Mouse (Mus musculus): ENCODE results near the gene Bend6. TPM values are rescaled to one million over a fixed set of nuclear protein-coding genes. Genes with fewer than 3 reads are reported as not detected.
A peak's percentile ranks its signal among the peaks of the same experiment; 100 is the strongest.

Bend6 gene
- polyA plus RNA-seq, 1 experiment from 2014 or later, result 1.8 TPM

DNA sequence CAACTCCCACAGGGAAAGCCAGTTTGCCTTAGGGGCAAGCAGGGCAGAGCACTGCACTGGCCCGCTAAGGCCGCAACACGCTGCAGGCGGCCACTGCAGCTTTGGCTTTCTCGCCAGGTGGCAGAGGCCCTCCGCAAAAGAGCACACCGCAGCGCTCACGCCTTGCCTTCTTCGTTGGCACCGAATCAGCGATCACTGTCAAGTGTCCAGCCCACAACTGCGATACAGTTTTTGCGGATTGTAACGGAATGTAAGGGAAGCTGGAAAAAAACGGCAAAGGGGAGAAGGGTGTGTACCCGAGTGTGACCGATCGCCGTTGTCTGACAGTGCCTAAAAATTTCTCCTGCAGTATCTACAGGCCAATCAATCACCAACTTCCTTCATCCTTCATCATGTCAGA lies 689 bp downstream of the Bend6 start:
- no peak overlapping the region for H3K27ac ChIP-seq
- peaks cover 9% of the 10 kb centered on the region; the same call in 1 of the 2 replicates for H3K4me1 ChIP-seq (replicated peaks)
- peak overlapping the region; percentile 73 for H3K4me3 ChIP-seq (replicated peaks)
- peak overlapping the region; percentile 90 for H3K4me2 ChIP-seq
- no peak overlapping the region; the same call in 1 of the 2 replicates for H3K9ac ChIP-seq (replicated peaks)
- H3K27me3 ChIP-seq, result peaks cover 43% of the 10 kb centered on the region
- under 1% methylated on average over 20 of the region's 20 CpGs for WGBS
- no peaks in the 10 kb centered on the region for H3K36me3 ChIP-seq
- peak; percentile 4; the same call in 1 of the 2 replicates for ATAC-seq (ENCODE audit: insufficient number of reproducible peaks, insufficient read depth, low FRiP score, low TSS enrichment, low read depth)
- H3K9me3 ChIP-seq, result no peaks in the 10 kb centered on the region

DNA sequence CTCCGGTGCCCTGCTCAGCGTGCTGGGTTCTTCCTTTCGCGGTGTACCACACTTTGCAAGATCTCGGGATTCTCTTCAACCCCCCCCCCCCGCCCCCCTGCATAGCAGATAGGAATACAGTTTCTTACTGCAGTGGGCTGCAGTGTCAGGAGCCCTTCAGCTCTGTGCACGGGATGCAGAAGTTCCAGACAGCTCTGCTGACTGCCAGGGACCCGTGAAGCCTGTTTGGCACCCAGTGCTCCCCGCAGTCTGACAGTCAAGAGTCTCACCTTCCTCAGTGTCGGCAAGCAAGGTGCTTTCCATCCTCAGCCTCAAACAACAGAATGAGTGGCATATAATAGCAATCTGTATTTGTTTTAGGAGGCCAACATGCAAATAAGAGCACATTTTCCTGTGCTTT lies 1.4 kb downstream of the Bend6 start:
- Histone ChIP-seq H3K36me3 (no peaks in the 10 kb centered on the region), H3K27me3 (peaks cover 43% of the 10 kb centered on the region), H3K4me2 (no peak overlapping the region), H3K9ac (replicated peaks) (no peak overlapping the region), H3K4me3 (replicated peaks) (no peak overlapping the region), H3K9me3 (no peaks in the 10 kb centered on the region), H3K4me1 (replicated peaks) (peaks cover 9% of the 10 kb centered on the region; the same call in 1 of the 2 replicates), H3K27ac (no peak overlapping the region)
- ATAC-seq (ENCODE audit: insufficient number of reproducible peaks, insufficient read depth, low FRiP score, low TSS enrichment, low read depth), result no peak
- WGBS, result 34% methylated on average over 10 of the region's 10 CpGs

- no peak overlapping the region for H3K27ac ChIP-seq
- H3K4me2 ChIP-seq, result 0 out of 2 replicates have a peak overlapping the region, but pooled peaks have one; percentile 13
- H3K36me3 ChIP-seq, result no peaks in the 10 kb centered on the region
- H3K4me1 ChIP-seq (replicated peaks), result peaks cover 4% of the 10 kb centered on the region; the same call in 1 of the 2 replicates
- H3K9ac ChIP-seq (replicated peaks), result no peak overlapping the region
- 36% methylated on average over 9 of the region's 9 CpGs for WGBS
- no peak overlapping the region for H3K4me3 ChIP-seq (replicated peaks)
- peaks cover 28% of the 10 kb centered on the region for H3K27me3 ChIP-seq
- H3K9me3 ChIP-seq, result no peaks in the 10 kb centered on the region
- no peak for ATAC-seq (ENCODE audit: insufficient number of reproducible peaks, insufficient read depth, low FRiP score, low TSS enrichment, low read depth)
Measured at GRCm38 (mm10) chr1:33903587-33903986, 4.0 kb downstream of the Bend6 start.

- no peaks in the 10 kb centered on the region for H3K36me3 ChIP-seq
- H3K27ac ChIP-seq, result no peak overlapping the region
- ATAC-seq (ENCODE audit: insufficient number of reproducible peaks, insufficient read depth, low FRiP score, low TSS enrichment, low read depth), result no peak
- H3K4me1 ChIP-seq (replicated peaks), result no peaks in the 10 kb centered on the region
- H3K4me3 ChIP-seq (replicated peaks), result no peak overlapping the region
- H3K4me2 ChIP-seq, result no peak overlapping the region
- no peaks in the 10 kb centered on the region for H3K9me3 ChIP-seq
- H3K27me3 ChIP-seq, result peaks cover 7% of the 10 kb centered on the region
- no peak overlapping the region for H3K9ac ChIP-seq (replicated peaks)
- WGBS, result 73% methylated on average over 8 of the region's 8 CpGs
Measured at GRCm38 (mm10) chr1:33900175-33900574, 7.4 kb downstream of the Bend6 start.

- no peak overlapping the region for H3K4me3 ChIP-seq (replicated peaks)
- WGBS, result 88% methylated on average over 6 of the region's 6 CpGs
- H3K36me3 ChIP-seq, result no peaks in the 10 kb centered on the region
- H3K9ac ChIP-seq (replicated peaks), result no peak overlapping the region
- no peaks in the 10 kb centered on the region for H3K27me3 ChIP-seq
- no peaks in the 10 kb centered on the region for H3K4me1 ChIP-seq (replicated peaks)
- no peak overlapping the region for H3K4me2 ChIP-seq
- no peak overlapping the region for H3K27ac ChIP-seq
- no peak for ATAC-seq (ENCODE audit: insufficient number of reproducible peaks, insufficient read depth, low FRiP score, low TSS enrichment, low read depth)
- H3K9me3 ChIP-seq, result no peaks in the 10 kb centered on the region
Measured at GRCm38 (mm10) chr1:33898373-33898772, 9.2 kb downstream of the Bend6 start.

DNA sequence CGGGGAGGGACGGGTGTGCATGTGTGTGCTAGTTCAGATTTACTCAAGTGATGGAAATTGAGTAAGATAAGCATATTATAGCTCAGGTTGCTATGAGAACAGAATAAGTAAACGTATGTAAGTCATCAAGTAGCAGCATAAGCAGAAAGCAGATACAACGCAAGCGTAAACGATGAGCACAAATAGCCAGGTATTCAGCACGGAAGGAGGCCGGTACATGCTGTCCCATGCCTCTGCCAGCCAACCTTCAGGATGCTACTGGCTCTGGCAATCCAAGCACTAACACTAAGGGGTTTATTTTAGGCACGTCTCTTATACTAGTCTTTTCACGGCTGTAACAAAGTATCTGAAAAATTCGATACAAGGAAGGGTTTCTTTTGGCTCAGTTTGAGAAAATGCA lies 10.2 kb downstream of the Bend6 start:
- H3K4me3 ChIP-seq (replicated peaks), result no peak overlapping the region
- WGBS, result 85% methylated on average over 11 of the region's 11 CpGs
- H3K36me3 ChIP-seq, result no peaks in the 10 kb centered on the region
- no peaks in the 10 kb centered on the region for H3K4me1 ChIP-seq (replicated peaks)
- H3K27me3 ChIP-seq, result no peaks in the 10 kb centered on the region
- no peak for ATAC-seq (ENCODE audit: insufficient number of reproducible peaks, insufficient read depth, low FRiP score, low TSS enrichment, low read depth)
- H3K9ac ChIP-seq (replicated peaks), result no peak overlapping the region
- no peak overlapping the region for H3K4me2 ChIP-seq
- H3K27ac ChIP-seq, result no peak overlapping the region
- no peaks in the 10 kb centered on the region for H3K9me3 ChIP-seq

DNA sequence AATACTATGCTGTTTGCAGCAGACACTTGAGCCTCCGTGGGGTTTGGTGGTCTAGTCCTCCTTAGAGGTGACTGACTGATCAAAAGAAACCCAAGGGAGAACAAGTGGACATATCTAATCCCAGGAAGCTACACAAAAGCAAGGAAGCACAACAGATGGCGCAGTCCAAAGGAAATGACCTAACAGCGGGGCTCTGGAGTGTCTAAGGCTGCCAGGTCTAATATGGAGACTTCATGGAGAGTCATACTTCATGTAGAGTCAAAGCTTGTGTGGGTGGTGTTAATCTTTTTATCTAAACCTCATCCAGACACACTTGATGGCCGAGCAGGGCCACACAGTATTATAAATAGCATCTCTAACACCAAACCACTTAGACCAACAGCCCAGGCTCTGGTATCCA lies 10.9 kb downstream of the Bend6 start:
- Histone ChIP-seq H3K36me3 (no peaks in the 10 kb centered on the region), H3K4me1 (replicated peaks) (no peaks in the 10 kb centered on the region), H3K4me3 (replicated peaks) (no peak overlapping the region), H3K4me2 (no peak overlapping the region), H3K9me3 (no peaks in the 10 kb centered on the region), H3K9ac (replicated peaks) (no peak overlapping the region), H3K27me3 (no peaks in the 10 kb centered on the region), H3K27ac (no peak overlapping the region)
- WGBS, result 86% methylated on average over 4 of the region's 4 CpGs
- no peak for ATAC-seq (ENCODE audit: insufficient number of reproducible peaks, insufficient read depth, low FRiP score, low TSS enrichment, low read depth)

GRCm38 (mm10) chr1:33896116-33896515 lies 11.5 kb downstream of the Bend6 start:
- H3K27me3 ChIP-seq, result no peaks in the 10 kb centered on the region
- H3K27ac ChIP-seq, result no peak overlapping the region
- H3K4me3 ChIP-seq (replicated peaks), result no peak overlapping the region
- no peaks in the 10 kb centered on the region for H3K4me1 ChIP-seq (replicated peaks)
- WGBS, result 78% methylated on average over 6 of the region's 6 CpGs
- no peak overlapping the region for H3K9ac ChIP-seq (replicated peaks)
- ATAC-seq (ENCODE audit: insufficient number of reproducible peaks, insufficient read depth, low FRiP score, low TSS enrichment, low read depth), result no peak
- H3K9me3 ChIP-seq, result no peaks in the 10 kb centered on the region
- H3K4me2 ChIP-seq, result no peak overlapping the region
- no peaks in the 10 kb centered on the region for H3K36me3 ChIP-seq

DNA sequence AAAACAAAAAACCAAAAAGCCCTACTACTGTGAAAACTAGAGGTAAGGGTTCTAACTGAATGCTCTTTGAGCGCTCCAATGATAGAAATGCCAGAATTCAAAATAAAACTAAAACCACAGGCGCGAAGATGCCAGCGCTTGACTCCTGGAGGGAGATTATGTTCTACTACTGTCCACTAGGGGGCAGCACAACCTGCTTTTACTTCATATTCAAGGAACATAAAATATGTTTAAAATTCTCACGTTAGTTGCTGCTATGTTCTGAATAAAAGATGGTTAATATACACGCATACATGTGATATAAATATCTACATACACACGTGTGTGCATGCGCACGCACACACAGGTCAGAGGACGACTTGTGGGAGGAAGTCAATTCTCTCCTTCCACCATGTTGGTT lies 14.8 kb downstream of the Bend6 start:
- Histone ChIP-seq H3K27ac (no peak overlapping the region), H3K9ac (replicated peaks) (no peak overlapping the region), H3K4me2 (no peak overlapping the region), H3K36me3 (no peaks in the 10 kb centered on the region), H3K4me1 (replicated peaks) (no peaks in the 10 kb centered on the region), H3K4me3 (replicated peaks) (no peak overlapping the region), H3K9me3 (no peaks in the 10 kb centered on the region), H3K27me3 (no peaks in the 10 kb centered on the region)
- ATAC-seq (ENCODE audit: insufficient number of reproducible peaks, insufficient read depth, low FRiP score, low TSS enrichment, low read depth), result no peak
- 71% methylated on average over 10 of the region's 10 CpGs for WGBS

GRCm38 (mm10) chr1:33883102-33883839 lies 24.3 kb downstream of the Bend6 start:
- Histone ChIP-seq H3K9ac (replicated peaks) (no peak overlapping the region), H3K4me3 (replicated peaks) (no peak overlapping the region; the same call in 1 of the 2 replicates), H3K4me1 (replicated peaks) (no peaks in the 10 kb centered on the region), H3K4me2 (peak overlapping the region; percentile 45), H3K9me3 (no peaks in the 10 kb centered on the region), H3K27ac (no peak overlapping the region), H3K27me3 (no peaks in the 10 kb centered on the region), H3K36me3 (no peaks in the 10 kb centered on the region)
- WGBS, result 14% methylated on average over 18 of the region's 18 CpGs
- no peak for ATAC-seq (ENCODE audit: insufficient number of reproducible peaks, insufficient read depth, low FRiP score, low TSS enrichment, low read depth)

- ATAC-seq (ENCODE audit: insufficient number of reproducible peaks, insufficient read depth, low FRiP score, low TSS enrichment, low read depth), result no peak
- Histone ChIP-seq H3K27me3 (no peaks in the 10 kb centered on the region), H3K9ac (replicated peaks) (no peak overlapping the region), H3K4me1 (replicated peaks) (no peaks in the 10 kb centered on the region), H3K36me3 (no peaks in the 10 kb centered on the region), H3K27ac (no peak overlapping the region), H3K9me3 (no peaks in the 10 kb centered on the region), H3K4me2 (no peak overlapping the region), H3K4me3 (replicated peaks) (no peak overlapping the region)
- 86% methylated on average over 7 of the region's 7 CpGs for WGBS
Measured at GRCm38 (mm10) chr1:33878170-33878569, 29.4 kb downstream of the Bend6 start.

DNA sequence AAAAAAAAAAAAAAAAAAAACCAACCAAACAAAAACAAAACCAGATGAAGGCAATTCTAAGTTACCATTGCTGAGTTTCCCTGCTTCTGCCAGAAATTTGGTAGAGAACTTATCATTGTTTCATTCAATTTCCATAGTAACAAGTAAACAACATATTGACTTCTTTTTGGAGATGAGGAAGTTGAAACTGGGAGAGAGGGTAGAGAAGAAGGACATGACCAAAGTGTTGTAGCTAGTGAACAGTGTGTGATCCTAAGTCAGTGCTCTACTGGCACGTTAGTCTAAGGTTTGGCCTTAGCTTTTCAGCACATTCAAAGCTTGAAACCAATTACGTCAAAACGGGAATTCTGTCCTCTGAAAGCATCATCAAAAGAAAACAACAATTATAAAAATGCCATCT lies 31.2 kb downstream of the Bend6 start:
- H3K9me3 ChIP-seq, result peaks cover 3% of the 10 kb centered on the region; the same call in 1 of the 2 replicates
- WGBS, result 85% methylated on average over 3 of the region's 3 CpGs

More for the DNA sequence above, 31.2 kb downstream of the Bend6 start:
- Histone ChIP-seq H3K4me1 (replicated peaks) (no peaks in the 10 kb centered on the region), H3K36me3 (no peaks in the 10 kb centered on the region), H3K9ac (replicated peaks) (no peak overlapping the region), H3K4me3 (replicated peaks) (no peak overlapping the region), H3K4me2 (no peak overlapping the region), H3K27ac (no peak overlapping the region), H3K27me3 (no peaks in the 10 kb centered on the region)
- ATAC-seq (ENCODE audit: insufficient number of reproducible peaks, insufficient read depth, low FRiP score, low TSS enrichment, low read depth), result no peak

Data from limb, embryonic 12.5 days (tissue).